ENCODE assay signal across 8 mouse cellular contexts in genomic region chr17:70780726-70781689, GRCm38 (mm10).
DNase-seq lines count a peak whose midpoint lies in the region; ATAC-seq lines count a peak whose summit lies in the region.

No protein-coding gene starts in this region.

- H3K36me3 ChIP-seq in lung, embryonic 15.5 days = no peaks in the 10 kb centered on the region
- no peaks in the 10 kb centered on the region for H3K36me3 ChIP-seq in forebrain, embryonic 16.5 days (ENCODE audit: control insufficient read depth, insufficient read depth)
- no peaks in the 10 kb centered on the region for H3K36me3 ChIP-seq in stomach, embryonic 15.5 days

- H3K4me3 ChIP-seq in lung, embryonic 15.5 days = no peak overlapping the region
- H3K4me3 ChIP-seq in forebrain, embryonic 16.5 days (replicated peaks; ENCODE audit: low read length) = no peak overlapping the region
- no peak overlapping the region for H3K4me3 ChIP-seq in stomach, embryonic 15.5 days (replicated peaks)

- no peak overlapping the region for H3K4me2 ChIP-seq in lung, embryonic 15.5 days
- H3K4me2 ChIP-seq in forebrain, embryonic 16.5 days (ENCODE audit: low read length) = no peak overlapping the region
- no peak overlapping the region for H3K4me2 ChIP-seq in stomach, embryonic 15.5 days

- WGBS in lung, embryonic 15.5 days = 32% methylated on average over 18 of the region's 18 CpGs
- WGBS in forebrain, embryonic 16.5 days = 24% methylated on average over 18 of the region's 18 CpGs
- whole genome bisulfite sequencing in stomach, embryonic 15.5 days = 35% methylated on average over 18 of the region's 18 CpGs

- no peaks in the 10 kb centered on the region for H3K9me3 ChIP-seq in lung, embryonic 15.5 days
- no peaks in the 10 kb centered on the region for H3K9me3 ChIP-seq in forebrain, embryonic 16.5 days (ENCODE audit: control insufficient read depth, low read length)
- no peaks in the 10 kb centered on the region for H3K9me3 ChIP-seq in stomach, embryonic 15.5 days

- no peaks in the 10 kb centered on the region for H3K27me3 ChIP-seq in lung, embryonic 15.5 days
- no peaks in the 10 kb centered on the region for H3K27me3 ChIP-seq in forebrain, embryonic 16.5 days (replicated peaks; ENCODE audit: control insufficient read depth, insufficient read depth, low read length)
- no peaks in the 10 kb centered on the region for H3K27me3 ChIP-seq in stomach, embryonic 15.5 days (replicated peaks)

- peak; percentile 50; the same call in 1 of the 2 replicates for ATAC-seq in lung, embryonic 15.5 days (ENCODE audit: borderline replicate concordance, extremely low read depth, low FRiP score, low TSS enrichment)
- ATAC-seq in forebrain, embryonic 16.5 days = peak; percentile 54; the same call in 1 of the 2 replicates
- ATAC-seq in stomach, embryonic 15.5 days (ENCODE audit: insufficient read depth, low FRiP score, low read depth) = peak; percentile 70

- intact Hi-C loops in left cerebral cortex, postnatal 4 days (cut with DNase I) = no loop called here
- intact Hi-C loops in left cerebral cortex, postnatal 10 days (cut with DNase I) = no loop called here

- no peak overlapping the region for H3K9ac ChIP-seq in lung, embryonic 15.5 days
- H3K9ac ChIP-seq in forebrain, embryonic 16.5 days (replicated peaks; ENCODE audit: low read depth, low read length) = no peak overlapping the region
- H3K9ac ChIP-seq in stomach, embryonic 15.5 days = no peak overlapping the region

- DNase-seq in lung, postnatal 4 days = no peak
- DNase-seq in kidney, postnatal 4 days = peak; percentile 37 to 57
- DNase-seq in layer of hippocampus, postnatal 36 days = no peak
- DNase-seq in left cerebral cortex, postnatal 4 days = no peak
- no peak for DNase-seq in left cerebral cortex, postnatal 10 days (ENCODE audit: extremely low spot score in 1 of 2, low spot score in 2 of 2)

- H3K27ac ChIP-seq in lung, embryonic 15.5 days = peak overlapping the region; percentile 60
- no peak overlapping the region for H3K27ac ChIP-seq in forebrain, embryonic 16.5 days (ENCODE audit: low read length)
- peak overlapping the region; percentile 76 for H3K27ac ChIP-seq in stomach, embryonic 15.5 days

- peaks cover 21% of the 10 kb centered on the region for H3K4me1 ChIP-seq in lung, embryonic 15.5 days
- no peaks in the 10 kb centered on the region for H3K4me1 ChIP-seq in forebrain, embryonic 16.5 days (replicated peaks; ENCODE audit: control insufficient read depth, insufficient read depth, low read length)
- peaks cover 3% of the 10 kb centered on the region; the same call in 1 of the 2 replicates for H3K4me1 ChIP-seq in stomach, embryonic 15.5 days

Comparison
In these comparisons a context has a peak if more than half of its experiments do, and no peak if none do; other contexts are left out.
1. DNase-seq: peak in kidney, postnatal 4 days (2 of 2); none in lung, postnatal 4 days (0 of 2), layer of hippocampus, postnatal 36 days (0 of 2), left cerebral cortex, postnatal 4 days (single experiment) and left cerebral cortex, postnatal 10 days (0 of 2).
2. Peak in every context shown above with its lines, with median percentiles within 50 percentile points of each other: ATAC-seq.